Mouse (Mus musculus) forebrain, embryonic 14.5 days (tissue): ENCODE data around the gene 1700023F06Rik. TPM values are rescaled to one million over a fixed set of nuclear protein-coding genes. Genes with fewer than 3 reads are reported as not detected.

ENCODE experiments used
- ATAC-seq: fragments of 200-750 bp; cut with Nextera tagmentation; 2 replicates; pipeline ENCODE4 v1.8.0; 2017; ENCODE audit warnings: mild to moderate bottlenecking, moderate library complexity
- DNase-seq: peaks from one replicate; pipeline ENCODE4 v3.0.0-alpha.2; 2015; ENCODE audit warnings: low spot score
- H3K27ac ChIP-seq: fragments of 300-500 bp; sonication (generic); 2 replicates; pipeline ENCODE4 v1.5.1; 2014; ENCODE audit warnings: low read depth, mild to moderate bottlenecking, control low read depth, low read length, moderate library complexity
- H3K27me3 ChIP-seq: fragments of 300-500 bp; sonication (generic); replicated peaks from 2 replicates; pipeline ENCODE4 v1.6.1; 2014; ENCODE audit warnings: low read length, control low read depth, mixed read lengths; ENCODE audit not compliant: control insufficient read depth, insufficient read depth
- H3K36me3 ChIP-seq: fragments of 300-500 bp; sonication (generic); 2 replicates; pipeline ENCODE4 v1.6.1; 2014; ENCODE audit warnings: low read length, control low read depth; ENCODE audit not compliant: control insufficient read depth, insufficient read depth
- H3K4me1 ChIP-seq: fragments of 300-500 bp; sonication (generic); 2 replicates; pipeline ENCODE4 v1.6.1; 2014; ENCODE audit warnings: antibody characterized with exemption, low read length, control low read depth; ENCODE audit not compliant: control insufficient read depth, insufficient read depth
- H3K4me2 ChIP-seq: fragments of 300-500 bp; sonication (generic); 2 replicates; pipeline ENCODE4 v1.6.1; 2014; ENCODE audit warnings: mild to moderate bottlenecking, control low read depth, low read length
- H3K4me3 ChIP-seq: fragments of 300-500 bp; sonication (generic); 2 replicates; pipeline ENCODE4 v1.5.1; 2014; ENCODE audit warnings: low read depth, low read length, control low read depth
- H3K9ac ChIP-seq: fragments of 300-500 bp; sonication (generic); 2 replicates; pipeline ENCODE4 v1.6.1; 2014; ENCODE audit warnings: mild to moderate bottlenecking, low read length, control low read depth, moderate library complexity
- H3K9me3 ChIP-seq: fragments of 300-500 bp; sonication (generic); replicated peaks from 2 replicates; pipeline ENCODE4 v1.6.1; 2016; ENCODE audit warnings: low read length, control low read depth, mixed read lengths; ENCODE audit not compliant: control insufficient read depth
- WGBS: fragments of 180-500 bp; shearing (Covaris S2); extraction: QIAGEN DNeasy Blood & Tissue Kit; methylation state at CpG from one replicate; pipeline ENCODE4 v1.1.7; 2014; 5-methylcytosine and 5-hydroxymethylcytosine counted together
- polyA plus RNA-seq: library from polyadenylated mRNA; unstranded; fragments of >200 nt; fragmentation: Nextera tagmentation; extraction: Ambion mirVana; gene quantifications from 2 replicates; pipeline ENCODE4 v1.2.1, GENCODE M21; 2014

Gene 1700023F06Rik
- polyA plus RNA-seq, 1 experiment from 2014 or later, result 1.2 TPM

GRCm38 (mm10) chr11:103174891-103175391 lies 33.4 kb downstream of the 1700023F06Rik start:
- 62% methylated on average over 8 of the region's 8 CpGs for WGBS
- no peak overlapping the region for H3K4me2 ChIP-seq
- ATAC-seq (no peak), DNase-seq (no peak)
- no peaks in the 10 kb centered on the region for H3K4me1 ChIP-seq
- no peak overlapping the region for H3K9ac ChIP-seq
- no peaks in the 10 kb centered on the region for H3K9me3 ChIP-seq
- H3K4me3 ChIP-seq, result no peak overlapping the region
- H3K36me3 ChIP-seq, result no peaks in the 10 kb centered on the region
- H3K27ac ChIP-seq, result no peak overlapping the region
- H3K27me3 ChIP-seq, result peaks cover 26% of the 10 kb centered on the region

- H3K27me3 ChIP-seq, result peaks cover 31% of the 10 kb centered on the region
- H3K4me2 ChIP-seq, result no peak overlapping the region
- DNase-seq (no peak), ATAC-seq (no peak)
- no peak overlapping the region for H3K27ac ChIP-seq
- no peak overlapping the region for H3K4me3 ChIP-seq
- WGBS, result 81% methylated on average over 5 of the region's 5 CpGs
- no peaks in the 10 kb centered on the region for H3K9me3 ChIP-seq
- no peak overlapping the region for H3K9ac ChIP-seq
- H3K4me1 ChIP-seq, result no peaks in the 10 kb centered on the region
- H3K36me3 ChIP-seq, result no peaks in the 10 kb centered on the region
Measured at GRCm38 (mm10) chr11:103174411-103174832, 33.9 kb downstream of the 1700023F06Rik start.

GRCm38 (mm10) chr11:103173771-103174344 lies 34.5 kb downstream of the 1700023F06Rik start:
- no peak overlapping the region for H3K27ac ChIP-seq
- H3K27me3 ChIP-seq, result peaks cover 32% of the 10 kb centered on the region
- H3K36me3 ChIP-seq, result no peaks in the 10 kb centered on the region
- H3K4me1 ChIP-seq, result no peaks in the 10 kb centered on the region
- DNase-seq (no peak), ATAC-seq (no peak)
- no peak overlapping the region for H3K9ac ChIP-seq
- no peak overlapping the region for H3K4me3 ChIP-seq
- no peak overlapping the region for H3K4me2 ChIP-seq
- H3K9me3 ChIP-seq, result no peaks in the 10 kb centered on the region
- WGBS, result 92% methylated on average over 11 of the region's 11 CpGs

- H3K27me3 ChIP-seq, result peaks cover 32% of the 10 kb centered on the region
- no peak overlapping the region for H3K27ac ChIP-seq
- WGBS, result 78% methylated on average over 7 of the region's 7 CpGs
- H3K9me3 ChIP-seq, result no peaks in the 10 kb centered on the region
- H3K4me1 ChIP-seq, result no peaks in the 10 kb centered on the region
- H3K36me3 ChIP-seq, result no peaks in the 10 kb centered on the region
- H3K4me3 ChIP-seq, result no peak overlapping the region
- H3K4me2 ChIP-seq, result no peak overlapping the region
- no peak overlapping the region for H3K9ac ChIP-seq
- ATAC-seq (no peak), DNase-seq (no peak)
Measured at GRCm38 (mm10) chr11:103173041-103173770, 35.2 kb downstream of the 1700023F06Rik start.

- Histone ChIP-seq H3K4me1 (no peaks in the 10 kb centered on the region), H3K9ac (no peak overlapping the region), H3K9me3 (no peaks in the 10 kb centered on the region), H3K27ac (no peak overlapping the region), H3K36me3 (no peaks in the 10 kb centered on the region), H3K27me3 (peaks cover 32% of the 10 kb centered on the region), H3K4me3 (no peak overlapping the region), H3K4me2 (no peak overlapping the region; the same call in 1 of the 2 replicates)
- DNase-seq (no peak), ATAC-seq (no peak)
- WGBS, result 61% methylated on average over 6 of the region's 6 CpGs
Measured at GRCm38 (mm10) chr11:103172392-103173040, 35.8 kb downstream of the 1700023F06Rik start.

- Histone ChIP-seq H3K9ac (no peak overlapping the region), H3K4me3 (peak overlapping the region; percentile 63), H3K36me3 (no peaks in the 10 kb centered on the region), H3K27me3 (peaks cover 32% of the 10 kb centered on the region), H3K9me3 (no peaks in the 10 kb centered on the region), H3K27ac (no peak overlapping the region), H3K4me2 (peak overlapping the region; percentile 84), H3K4me1 (no peaks in the 10 kb centered on the region)
- DNase-seq, result no peak
- no peak for ATAC-seq
- 51% methylated on average over 9 of the region's 9 CpGs for WGBS
Measured at GRCm38 (mm10) chr11:103171703-103172391, 36.5 kb downstream of the 1700023F06Rik start.

GRCm38 (mm10) chr11:103171286-103171620 lies 37.1 kb downstream of the 1700023F06Rik start:
- WGBS, result 0% methylated on average over 16 of the region's 23 CpGs
- H3K27ac ChIP-seq, result no peak overlapping the region
- peak overlapping the region; percentile 63 for H3K4me3 ChIP-seq
- peak overlapping the region; percentile 84 for H3K4me2 ChIP-seq
- ATAC-seq (no peak), DNase-seq (no peak)
- peak overlapping the region; percentile 68 for H3K9ac ChIP-seq
- no peaks in the 10 kb centered on the region for H3K4me1 ChIP-seq
- H3K36me3 ChIP-seq, result no peaks in the 10 kb centered on the region
- no peaks in the 10 kb centered on the region for H3K9me3 ChIP-seq
- peaks cover 32% of the 10 kb centered on the region for H3K27me3 ChIP-seq

- H3K4me3 ChIP-seq, result peak within 1 kb of the TSS; percentile 63
- H3K27me3 ChIP-seq, result peaks cover 32% of the 10 kb centered on the region
- no peaks in the 10 kb centered on the region for H3K9me3 ChIP-seq
- no peaks in the 10 kb centered on the region for H3K4me1 ChIP-seq
- no peak within 1 kb of the TSS for H3K27ac ChIP-seq
- WGBS, result 1% methylated on average over 50 of the region's 84 CpGs
- H3K4me2 ChIP-seq, result peak within 1 kb of the TSS; percentile 84
- ATAC-seq (peak; percentile 87), DNase-seq (peak; percentile 66)
- peak within 1 kb of the TSS; percentile 68 for H3K9ac ChIP-seq
- H3K36me3 ChIP-seq, result no peaks in the 10 kb centered on the region
Measured at GRCm38 (mm10) chr11:103170494-103171285, 37.7 kb downstream of the 1700023F06Rik start, which contains the start of gene Fmnl1. Gene Fmnl1, plus strand, starts transcription at chr11:103171107.
